Mouse (Mus musculus): ENCODE data around the gene Anapc4.

- no peak for TF ChIP-seq POLR2A (IDR thresholded peaks at IDR 0.05; ENCODE audit: control insufficient read depth, extremely low read depth, insufficient read depth, low read length, poor library complexity)
- no peak for TF ChIP-seq CTCF (IDR thresholded peaks at IDR 0.05; ENCODE audit: borderline replicate concordance, control insufficient read depth, extremely low read depth, insufficient read depth, low read length, poor library complexity)
These were observed 12.1 kb upstream of the Anapc4 start for GRCm38 (mm10) chr5:52821691-52822090.

Data from thymus, adult 2 months (tissue).